ENCODE assay signal across 8 mouse cellular contexts in the genomic region with DNA sequence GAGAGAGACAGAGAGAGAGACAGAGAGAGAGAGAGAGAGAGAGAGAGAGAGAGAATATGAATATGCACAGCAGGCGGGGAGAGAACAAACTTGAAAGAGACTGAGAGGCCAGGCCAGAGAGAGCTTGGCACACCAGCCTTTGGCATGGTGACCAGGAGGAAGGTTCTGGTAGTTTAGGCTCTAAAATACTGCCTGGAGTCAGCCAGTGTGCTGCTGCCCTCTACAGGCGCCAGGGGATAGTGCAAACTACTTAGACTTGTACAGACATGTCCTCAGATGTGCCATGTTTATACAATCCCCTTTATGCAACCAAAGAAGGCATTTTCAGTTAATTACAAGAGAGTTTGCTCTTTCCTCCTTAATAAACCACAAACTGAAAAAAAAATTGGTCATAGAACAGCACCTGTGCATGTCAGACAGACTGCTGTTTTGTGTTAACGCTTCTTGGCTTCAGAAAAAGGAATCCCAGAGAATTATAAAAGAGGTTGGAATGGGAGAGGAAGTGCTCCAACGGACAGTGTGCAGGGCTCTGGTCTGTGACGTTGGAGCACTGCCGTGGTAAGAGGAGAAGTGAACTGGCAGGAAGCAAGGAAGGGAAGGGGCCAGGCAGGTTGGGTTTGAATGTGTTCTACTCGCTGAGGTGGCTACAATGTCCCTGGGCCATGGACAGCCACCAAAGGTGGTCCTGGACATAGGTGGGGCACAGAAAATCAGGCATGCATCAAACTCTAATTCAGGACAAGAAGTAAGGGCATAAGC.
A peak's percentile ranks its signal among the peaks of the same experiment; 100 is the strongest.
DNase-seq lines count a peak whose midpoint lies in the region; TF ChIP-seq lines count a peak whose summit lies in the region.

No protein-coding gene starts in this region.

- DNase-seq in adipocyte (ENCODE audit: low spot score): peak; percentile 98
- peak; percentile 85 for DNase-seq in embryo, embryonic 10 days (ENCODE audit: low spot score)
- peak; percentile 96 for DNase-seq in gastrocnemius, postnatal 10 days
- DNase-seq in hindlimb bud, embryonic 11.5 days (ENCODE audit: extremely low spot score, low read depth, low spot score): peak; percentile 46
- peak; percentile 84 to 87 for DNase-seq in left cerebral cortex, adult 2 months (ENCODE audit: extremely low spot score in 1 of 2, low spot score in 2 of 2)
- DNase-seq in right cerebral cortex, postnatal 10 days (ENCODE audit: low spot score in 2 of 2): peak; percentile 95
- DNase-seq in urinary bladder, postnatal 14 days (ENCODE audit: low spot score): peak; percentile 94

- peak; percentile 95 for TF ChIP-seq CTCF in left cerebral cortex, adult 2 months (IDR thresholded peaks at IDR 0.05)

- H3K4me1 ChIP-seq in megakaryocyte, embryonic 14.5 days: peaks cover 8% of the 10 kb centered on the region

- H3K9me3 ChIP-seq in megakaryocyte, embryonic 14.5 days: no peaks in the 10 kb centered on the region

- peak overlapping the region; percentile 63 for H3K27ac ChIP-seq in left cerebral cortex, adult 2 months

- peaks cover 2% of the 10 kb centered on the region for H3K36me3 ChIP-seq in megakaryocyte, embryonic 14.5 days (replicated peaks; ENCODE audit: low read length)

- no peak overlapping the region for H3K4me3 ChIP-seq in left cerebral cortex, adult 2 months
- peak overlapping the region; percentile 26 for H3K4me3 ChIP-seq in megakaryocyte, embryonic 14.5 days (replicated peaks)

- no peaks in the 10 kb centered on the region for H3K27me3 ChIP-seq in megakaryocyte, embryonic 14.5 days (replicated peaks)

- intact Hi-C loops in left cerebral cortex, adult 2 months (cut with DNase I): loop anchor here (1.0 to 10.0 kb wide), 2 partner anchors 64 to 399 kb away; no protein-coding TSS in a partner anchor

Comparison
In these comparisons a context has a peak if more than half of its experiments do, and no peak if none do; other contexts are left out.
1. DNase-seq: peak in every context shown above with its lines; median percentile 98 in adipocyte; 96 in gastrocnemius, postnatal 10 days; 95 in right cerebral cortex, postnatal 10 days; 94 in urinary bladder, postnatal 14 days; 86 in left cerebral cortex, adult 2 months; 85 in embryo, embryonic 10 days; 46 in hindlimb bud, embryonic 11.5 days.